Mouse (Mus musculus) kidney, embryonic 16.5 days (tissue): ENCODE results near the gene Klf13. TPM values are rescaled to one million over a fixed set of nuclear protein-coding genes. Genes with fewer than 3 reads are reported as not detected.
A peak's percentile ranks its signal among the peaks of the same experiment; 100 is the strongest.

Experiments
- ATAC-seq: fragments of 200-750 bp; cut with Nextera tagmentation; 2 replicates; pipeline ENCODE4 v1.8.0; 2017; ENCODE audit warnings: moderate TSS enrichment; ENCODE audit not compliant: low FRiP score, low TSS enrichment
- H3K27ac ChIP-seq: fragments of 300-500 bp; sonication (generic); 2 replicates; pipeline ENCODE4 v1.5.1; 2014; ENCODE audit warnings: low read length
- H3K27me3 ChIP-seq: fragments of 300-500 bp; sonication (generic); 2 replicates; pipeline ENCODE4 v1.6.1; 2014; ENCODE audit warnings: low read length, control low read depth, mixed read lengths; ENCODE audit not compliant: insufficient read depth
- H3K36me3 ChIP-seq: fragments of 300-500 bp; sonication (generic); 2 replicates; pipeline ENCODE4 v1.6.1; 2014; ENCODE audit warnings: low read length, control low read depth, mixed read lengths; ENCODE audit not compliant: insufficient read depth
- H3K4me1 ChIP-seq: fragments of 300-500 bp; sonication (generic); 2 replicates; pipeline ENCODE4 v1.6.1; 2014; ENCODE audit warnings: low read length, control low read depth, mixed read lengths; ENCODE audit not compliant: insufficient read depth
- H3K4me2 ChIP-seq: fragments of 300-500 bp; sonication (generic); replicated peaks from 2 replicates; pipeline ENCODE4 v1.6.1; 2014; ENCODE audit warnings: low read depth, low read length
- H3K4me3 ChIP-seq: fragments of 300-500 bp; sonication (generic); 2 replicates; pipeline ENCODE4 v1.5.1; 2014; ENCODE audit warnings: mild to moderate bottlenecking, low read length
- H3K9ac ChIP-seq: fragments of 300-500 bp; sonication (generic); replicated peaks from 2 replicates; pipeline ENCODE4 v1.6.1; 2014; ENCODE audit warnings: low read length
- H3K9me3 ChIP-seq: fragments of 300-500 bp; sonication (generic); 2 replicates; pipeline ENCODE4 v1.6.1; 2016; ENCODE audit warnings: low read length, control low read depth
- WGBS: fragments of 180-500 bp; shearing (Covaris S2); extraction: QIAGEN DNeasy Blood & Tissue Kit; methylation state at CpG from one replicate; pipeline ENCODE4 v1.1.7; 2014; 5-methylcytosine and 5-hydroxymethylcytosine counted together
- polyA plus RNA-seq: library from polyadenylated mRNA; unstranded; fragments of >200 nt; fragmentation: Nextera tagmentation; extraction: Ambion mirVana; gene quantifications from 2 replicates; pipeline ENCODE4 v1.2.1, GENCODE M21; 2015

Gene Klf13
- polyA plus RNA-seq, 1 experiment from 2014 or later, result 23.2 TPM

DNA sequence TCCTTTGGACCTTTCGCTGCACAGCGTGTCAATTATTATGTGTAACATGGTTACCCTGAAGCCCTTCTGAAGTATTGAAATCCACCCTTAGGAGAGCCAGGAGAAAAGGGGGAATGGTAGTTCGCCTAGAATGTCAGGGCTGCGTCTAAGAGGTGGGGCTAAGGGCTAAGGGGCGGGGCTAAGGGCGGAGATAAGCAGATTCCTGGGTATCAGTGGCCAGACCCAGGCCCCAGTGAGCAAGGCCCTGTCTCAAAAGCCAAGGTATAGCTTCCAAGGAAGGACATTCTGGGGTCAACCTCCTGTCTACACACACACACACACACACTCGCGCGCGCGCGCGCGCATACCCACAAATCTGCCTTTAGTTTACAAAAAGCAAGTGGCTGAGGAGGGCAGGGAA lies 61.1 kb downstream of the Klf13 start:
- Histone ChIP-seq H3K9me3 (no peaks in the 10 kb centered on the region), H3K9ac (no peak overlapping the region), H3K4me2 (peak overlapping the region; percentile 29; the same call in 1 of the 2 replicates), H3K36me3 (no peaks in the 10 kb centered on the region), H3K27me3 (no peaks in the 10 kb centered on the region), H3K27ac (no peak overlapping the region), H3K4me3 (no peak overlapping the region), H3K4me1 (no peaks in the 10 kb centered on the region; the same call in 1 of the 2 replicates)
- 34% methylated on average over 14 of the region's 14 CpGs for WGBS
- peak; percentile 40; the same call in 1 of the 2 replicates for ATAC-seq

DNA sequence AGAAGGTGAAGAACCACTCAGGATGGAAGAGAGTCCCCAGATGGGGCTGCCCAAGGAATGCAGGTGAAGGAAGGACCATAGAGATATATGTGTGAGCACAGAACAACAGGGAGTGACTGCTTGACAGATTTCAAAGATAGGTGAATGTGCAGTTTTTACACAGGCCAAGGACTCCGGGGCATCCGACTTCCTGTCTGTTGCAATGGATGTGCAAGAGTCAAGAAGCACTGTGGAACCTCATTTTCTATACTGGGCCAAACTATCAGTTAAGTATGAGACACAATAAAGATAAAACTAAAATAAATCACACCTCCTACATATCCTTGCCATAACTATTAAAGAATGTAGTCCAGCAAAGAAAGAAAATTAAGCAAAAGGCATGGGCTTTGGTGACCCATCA lies 62.1 kb downstream of the Klf13 start:
- WGBS, result 70% methylated on average over 2 of the region's 2 CpGs

DNA sequence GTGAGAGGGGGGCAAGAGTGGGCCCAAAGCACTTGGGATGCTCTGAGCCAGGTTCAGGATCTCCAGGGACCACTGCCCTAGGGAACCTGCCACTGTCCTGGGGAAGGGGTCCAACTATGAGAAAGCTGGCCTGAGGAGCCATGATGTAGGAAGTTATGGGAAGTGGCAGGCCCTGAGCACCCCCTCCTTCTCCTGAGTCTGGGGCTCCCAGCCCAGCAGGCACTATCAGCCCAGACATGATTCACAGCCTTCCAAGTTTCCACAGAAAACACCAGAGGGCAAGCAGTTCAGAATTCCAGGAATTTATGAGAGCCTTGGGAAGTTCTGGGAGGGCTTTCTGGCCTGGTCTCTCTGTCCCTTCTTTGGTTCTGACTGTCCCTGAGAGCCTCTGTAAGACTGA lies 63.0 kb downstream of the Klf13 start:
- peak; percentile 42; the same call in 1 of the 2 replicates for ATAC-seq
- H3K27me3 ChIP-seq, result no peaks in the 10 kb centered on the region
- no peak overlapping the region for H3K27ac ChIP-seq
- no peak overlapping the region for H3K4me2 ChIP-seq
- no peaks in the 10 kb centered on the region; the same call in 1 of the 2 replicates for H3K4me1 ChIP-seq
- no peaks in the 10 kb centered on the region for H3K36me3 ChIP-seq
- H3K9ac ChIP-seq, result no peak overlapping the region
- no peaks in the 10 kb centered on the region for H3K9me3 ChIP-seq
- H3K4me3 ChIP-seq, result no peak overlapping the region

More for the DNA sequence above, 62.1 kb downstream of the Klf13 start:
- Histone ChIP-seq H3K27me3 (no peaks in the 10 kb centered on the region), H3K4me1 (no peaks in the 10 kb centered on the region; the same call in 1 of the 2 replicates), H3K4me3 (no peak overlapping the region), H3K4me2 (no peak overlapping the region), H3K27ac (no peak overlapping the region), H3K9me3 (no peaks in the 10 kb centered on the region), H3K9ac (no peak overlapping the region), H3K36me3 (no peaks in the 10 kb centered on the region)
- no peak for ATAC-seq

DNA sequence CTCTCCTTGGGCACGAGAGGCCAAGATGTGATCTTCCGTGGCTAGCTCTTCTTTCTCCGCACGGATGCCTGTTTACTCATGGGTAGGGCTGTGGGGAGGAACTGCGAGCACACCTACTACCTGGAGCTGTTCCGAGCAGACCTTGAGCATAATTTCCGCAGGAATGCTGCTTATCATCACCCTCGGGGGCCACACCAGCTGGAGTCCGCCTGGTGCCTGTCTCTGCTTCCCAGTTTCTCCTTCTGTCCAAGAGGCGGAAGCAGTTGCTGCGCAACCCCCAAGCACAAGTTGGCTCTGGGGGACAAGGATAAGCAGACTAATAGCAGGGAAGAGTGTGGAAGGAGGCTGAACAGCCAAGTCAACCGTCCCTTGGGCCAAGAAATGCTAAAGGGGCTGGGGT lies 64.8 kb downstream of the Klf13 start:
- no peak for ATAC-seq
- no peaks in the 10 kb centered on the region; the same call in 1 of the 2 replicates for H3K4me1 ChIP-seq
- no peak overlapping the region for H3K4me3 ChIP-seq
- no peak overlapping the region for H3K4me2 ChIP-seq
- no peaks in the 10 kb centered on the region for H3K36me3 ChIP-seq
- no peaks in the 10 kb centered on the region for H3K27me3 ChIP-seq
- no peak overlapping the region for H3K27ac ChIP-seq
- no peak overlapping the region for H3K9ac ChIP-seq
- 61% methylated on average over 12 of the region's 12 CpGs for WGBS
- no peaks in the 10 kb centered on the region for H3K9me3 ChIP-seq

DNA sequence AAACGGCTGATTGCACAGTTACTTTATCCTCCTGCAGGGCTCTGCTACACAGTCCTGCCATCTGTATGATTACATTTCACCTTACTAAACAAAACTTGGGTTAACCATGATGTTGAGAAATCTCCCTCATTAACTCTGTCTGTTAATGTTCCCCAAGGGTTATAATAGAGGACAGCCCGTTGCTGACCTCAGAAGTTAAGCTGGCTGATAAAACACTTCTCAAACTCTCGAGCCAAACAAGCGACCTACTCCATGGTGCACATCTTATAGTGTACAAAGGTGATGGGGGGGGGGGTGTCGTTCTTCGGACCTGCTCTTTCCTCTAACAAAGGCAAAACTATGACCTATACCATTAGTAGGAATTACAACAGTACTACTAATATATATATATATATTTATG lies 67.0 kb downstream of the Klf13 start:
- whole genome bisulfite sequencing, result 72% methylated on average over 6 of the region's 6 CpGs

DNA sequence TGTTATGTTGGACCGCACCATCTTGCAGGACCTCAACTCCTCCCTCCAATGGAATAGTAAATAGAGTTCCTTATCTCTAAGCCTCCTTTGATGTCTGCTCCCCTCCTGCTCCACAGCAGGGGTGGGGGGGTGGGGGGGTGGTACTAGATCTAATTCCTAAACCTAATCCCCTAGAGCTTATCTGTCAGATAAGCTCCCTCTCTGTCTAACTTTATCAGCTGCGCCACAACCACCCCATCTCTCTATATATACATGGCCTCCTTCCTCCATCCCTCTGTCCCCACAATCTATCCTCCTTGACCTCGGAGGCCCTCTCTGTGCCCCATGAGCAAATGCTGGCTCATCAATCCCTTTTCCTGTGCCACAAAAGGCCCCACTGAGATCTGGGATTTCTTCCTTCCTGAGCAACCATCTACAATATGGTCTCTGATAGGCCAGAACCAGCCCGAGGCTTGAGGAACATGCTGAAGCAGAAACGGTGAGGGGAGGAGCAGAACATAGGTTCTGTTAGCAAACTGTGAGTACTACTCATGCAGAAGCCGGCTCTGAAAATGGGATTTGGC lies 70.3 kb downstream of the Klf13 start:
- H3K27me3 ChIP-seq, result no peaks in the 10 kb centered on the region
- H3K9me3 ChIP-seq, result no peaks in the 10 kb centered on the region
- no peak overlapping the region for H3K4me2 ChIP-seq
- WGBS, result 71% methylated on average over 6 of the region's 6 CpGs
- no peak overlapping the region for H3K27ac ChIP-seq
- no peak overlapping the region for H3K9ac ChIP-seq
- no peak overlapping the region for H3K4me3 ChIP-seq
- H3K4me1 ChIP-seq, result no peaks in the 10 kb centered on the region
- ATAC-seq, result no peak
- H3K36me3 ChIP-seq, result no peaks in the 10 kb centered on the region

More for the DNA sequence above, 67.0 kb downstream of the Klf13 start:
- Histone ChIP-seq H3K27me3 (no peaks in the 10 kb centered on the region), H3K9ac (no peak overlapping the region), H3K4me2 (no peak overlapping the region), H3K36me3 (no peaks in the 10 kb centered on the region), H3K9me3 (no peaks in the 10 kb centered on the region), H3K4me1 (no peaks in the 10 kb centered on the region; the same call in 1 of the 2 replicates), H3K4me3 (no peak overlapping the region), H3K27ac (no peak overlapping the region)
- ATAC-seq, result no peak

DNA sequence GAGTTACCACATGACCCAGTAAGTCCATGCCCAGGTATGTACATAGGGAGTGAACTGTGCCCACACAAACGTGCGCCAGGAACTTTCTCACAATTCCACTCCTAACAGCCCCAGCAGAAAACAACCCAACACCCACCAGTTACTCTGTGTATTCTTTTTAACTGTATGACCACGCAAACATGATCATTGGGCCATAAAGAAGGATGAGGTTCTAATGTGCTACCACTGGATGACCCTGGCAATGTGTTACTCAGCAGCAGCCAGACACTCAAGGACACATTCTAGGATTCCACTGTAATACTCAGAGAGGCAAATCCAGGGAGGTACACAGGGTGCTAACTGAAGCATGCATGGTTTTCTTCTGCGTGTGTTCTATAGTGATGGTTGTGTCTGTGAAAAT lies 72.8 kb downstream of the Klf13 start:
- H3K9ac ChIP-seq, result no peak overlapping the region
- H3K4me3 ChIP-seq, result no peak overlapping the region
- H3K36me3 ChIP-seq, result no peaks in the 10 kb centered on the region
- no peak overlapping the region for H3K4me2 ChIP-seq
- ATAC-seq, result no peak
- no peaks in the 10 kb centered on the region for H3K27me3 ChIP-seq
- no peak overlapping the region for H3K27ac ChIP-seq
- H3K9me3 ChIP-seq, result no peaks in the 10 kb centered on the region
- 93% methylated on average over 4 of the region's 4 CpGs for WGBS
- no peaks in the 10 kb centered on the region for H3K4me1 ChIP-seq

DNA sequence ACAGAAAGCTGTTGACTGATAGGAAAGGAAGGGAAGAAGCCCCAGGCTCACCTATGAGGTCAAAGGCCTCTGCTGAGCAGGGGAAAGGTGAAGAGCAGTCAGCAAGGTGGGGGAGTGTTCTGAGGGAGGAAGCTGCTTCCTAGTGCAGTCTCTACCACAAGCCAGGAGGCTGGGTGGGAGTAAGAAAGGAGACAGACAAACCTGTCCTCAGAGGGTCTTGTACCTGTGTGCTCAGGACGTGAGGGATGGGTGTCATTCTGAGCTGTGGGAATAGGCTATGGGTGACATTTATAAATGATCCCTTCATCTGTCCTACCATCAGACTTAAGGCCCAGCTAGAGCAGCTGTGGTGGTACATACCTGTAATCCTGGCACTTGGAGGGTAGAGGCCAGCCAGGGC lies 75.7 kb downstream of the Klf13 start:
- no peak for ATAC-seq
- Histone ChIP-seq H3K4me1 (peaks cover 6% of the 10 kb centered on the region; the same call in 1 of the 2 replicates), H3K27ac (no peak overlapping the region), H3K9ac (no peak overlapping the region), H3K27me3 (no peaks in the 10 kb centered on the region), H3K4me3 (no peak overlapping the region), H3K36me3 (no peaks in the 10 kb centered on the region), H3K9me3 (no peaks in the 10 kb centered on the region), H3K4me2 (no peak overlapping the region)
- 83% methylated on average over 1 of the region's 1 CpGs for WGBS

DNA sequence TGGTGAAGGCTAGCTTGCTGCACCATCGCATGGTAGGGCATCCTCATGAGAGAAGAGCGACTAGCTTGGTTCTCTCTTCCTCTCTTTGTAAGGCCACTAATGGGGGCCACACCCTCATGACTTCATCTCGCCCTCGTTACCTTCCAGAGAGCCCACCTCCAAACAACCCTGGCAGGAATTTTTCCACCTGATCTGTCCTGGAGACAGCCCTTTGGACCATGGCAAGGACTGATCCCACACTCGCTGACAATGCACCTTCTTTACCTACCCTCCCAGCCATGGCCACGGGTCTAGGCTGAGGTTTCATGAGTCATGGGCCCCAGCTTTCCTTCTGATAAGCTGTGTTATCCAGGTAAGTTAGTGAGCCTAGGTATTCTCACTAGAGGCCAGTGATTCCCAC lies 77.6 kb downstream of the Klf13 start:
- no peak overlapping the region for H3K4me2 ChIP-seq
- H3K36me3 ChIP-seq, result no peaks in the 10 kb centered on the region
- WGBS, result 83% methylated on average over 6 of the region's 6 CpGs
- no peak for ATAC-seq
- no peak overlapping the region for H3K27ac ChIP-seq
- peaks cover 6% of the 10 kb centered on the region; the same call in 1 of the 2 replicates for H3K4me1 ChIP-seq
- no peaks in the 10 kb centered on the region for H3K9me3 ChIP-seq
- H3K4me3 ChIP-seq, result no peak overlapping the region
- H3K9ac ChIP-seq, result no peak overlapping the region
- H3K27me3 ChIP-seq, result no peaks in the 10 kb centered on the region

DNA sequence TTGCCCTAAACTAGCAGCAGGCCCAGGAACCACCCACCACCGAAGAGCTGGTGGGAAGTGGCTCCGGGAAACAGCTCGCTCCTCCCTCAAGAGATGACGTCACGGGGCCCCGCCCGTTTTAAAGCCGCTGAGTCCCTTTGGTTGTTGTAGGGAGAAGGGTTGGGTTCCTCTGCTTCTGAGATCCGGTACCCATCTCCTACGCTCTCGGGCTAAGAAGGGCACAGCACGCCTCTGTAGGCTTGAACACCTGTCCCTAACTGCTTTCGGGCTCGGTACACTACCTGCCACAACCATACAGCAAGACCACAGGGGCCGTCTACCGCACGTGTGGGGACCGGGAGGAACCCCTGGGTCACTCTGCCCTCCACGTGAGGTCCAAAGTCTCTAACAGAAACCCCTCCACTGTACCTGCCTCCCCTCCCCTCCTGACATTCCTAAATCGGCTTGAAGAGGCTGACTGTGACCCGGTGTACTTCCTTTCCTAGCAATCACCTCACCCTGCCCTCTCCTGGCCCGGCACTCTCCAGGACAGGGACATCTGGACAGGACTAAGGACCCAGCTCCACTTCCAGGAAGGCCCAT lies 80.1 kb downstream of the Klf13 start:
- peak overlapping the region; percentile 46 for H3K4me3 ChIP-seq
- 2% methylated on average over 22 of the region's 22 CpGs for WGBS
- peak; percentile 85 for ATAC-seq
- no peak overlapping the region for H3K27ac ChIP-seq
- H3K27me3 ChIP-seq, result no peaks in the 10 kb centered on the region
- peaks cover 6% of the 10 kb centered on the region; the same call in 1 of the 2 replicates for H3K4me1 ChIP-seq
- no peaks in the 10 kb centered on the region for H3K36me3 ChIP-seq
- peak overlapping the region; percentile 63 for H3K4me2 ChIP-seq
- no peaks in the 10 kb centered on the region for H3K9me3 ChIP-seq
- H3K9ac ChIP-seq, result peak overlapping the region; percentile 54
